Mouse (Mus musculus): ENCODE data around the gene Grin2a. TPM values are rescaled to one million over a fixed set of nuclear protein-coding genes. Genes with fewer than 3 reads are reported as not detected.

Gene Grin2a
- polyA plus RNA-seq, 1 experiment from 2014 or later, result 11.0 TPM

- Histone ChIP-seq H3K4me2 (ENCODE audit: low read depth, low read length) (no peak overlapping the region), H3K27ac (ENCODE audit: low read depth, low read length) (no peak overlapping the region), H3K36me3 (ENCODE audit: control insufficient read depth, insufficient read depth, low read length) (no peaks in the 10 kb centered on the region), H3K4me1 (ENCODE audit: control insufficient read depth, insufficient read depth, low read length) (no peaks in the 10 kb centered on the region), H3K4me3 (ENCODE audit: low read depth, low read length) (no peak overlapping the region), H3K27me3 (ENCODE audit: control insufficient read depth, insufficient read depth, low read length) (peaks cover 4% of the 10 kb centered on the region; the same call in 1 of the 2 replicates), H3K9ac (replicated peaks; ENCODE audit: low read depth, low read length) (no peak overlapping the region), H3K9me3 (ENCODE audit: control insufficient read depth, low read length) (no peaks in the 10 kb centered on the region)
- 33% methylated on average over 1 of the region's 1 CpGs for WGBS
- no peak for ATAC-seq (ENCODE audit: low read depth)
Measured at GRCm38 (mm10) chr16:10001601-10002000, 6.2 kb upstream of the Grin2a start.

GRCm38 (mm10) chr16:9999926-10000325 lies 4.6 kb upstream of the Grin2a start:
- no peak overlapping the region for H3K27ac ChIP-seq (ENCODE audit: low read depth, low read length)
- no peak overlapping the region for H3K4me3 ChIP-seq (ENCODE audit: low read depth, low read length)
- H3K27me3 ChIP-seq (ENCODE audit: control insufficient read depth, insufficient read depth, low read length), result peaks cover 11% of the 10 kb centered on the region
- no peak overlapping the region for H3K9ac ChIP-seq (replicated peaks; ENCODE audit: low read depth, low read length)
- no peaks in the 10 kb centered on the region for H3K36me3 ChIP-seq (ENCODE audit: control insufficient read depth, insufficient read depth, low read length)
- H3K9me3 ChIP-seq (ENCODE audit: control insufficient read depth, low read length), result no peaks in the 10 kb centered on the region
- ATAC-seq (ENCODE audit: low read depth), result no peak
- H3K4me1 ChIP-seq (ENCODE audit: control insufficient read depth, insufficient read depth, low read length), result peaks cover 2% of the 10 kb centered on the region; the same call in 1 of the 2 replicates
- WGBS, result 73% methylated on average over 5 of the region's 5 CpGs
- H3K4me2 ChIP-seq (ENCODE audit: low read depth, low read length), result no peak overlapping the region

DNA sequence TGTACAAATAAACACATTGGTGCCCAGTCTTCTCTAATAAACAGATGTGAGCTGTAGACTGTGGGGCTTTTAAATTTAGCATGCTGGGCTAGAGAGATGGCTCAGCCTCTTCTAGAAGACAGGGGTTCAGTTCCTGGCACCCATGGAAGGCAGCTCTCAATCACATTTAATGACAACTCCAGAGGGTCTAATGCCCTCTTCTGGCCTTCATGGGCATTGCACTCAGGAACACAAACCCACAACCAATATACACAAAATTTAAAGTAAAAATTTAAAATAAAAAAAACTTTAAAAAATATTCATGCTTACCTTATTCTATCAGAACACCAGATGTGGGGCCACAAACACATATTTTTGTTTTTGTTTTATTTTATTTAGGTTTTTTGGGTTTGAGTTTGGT lies 2.6 kb upstream of the Grin2a start:
- no peak for ATAC-seq (ENCODE audit: low read depth)

GRCm38 (mm10) chr16:9995814-9996210 lies 452 bp upstream of the Grin2a start:
- no peak for ATAC-seq (ENCODE audit: low read depth)
- Histone ChIP-seq H3K4me2 (ENCODE audit: low read depth, low read length) (peak overlapping the region; percentile 74), H3K9ac (replicated peaks; ENCODE audit: low read depth, low read length) (peak overlapping the region; percentile 62), H3K36me3 (ENCODE audit: control insufficient read depth, insufficient read depth, low read length) (no peaks in the 10 kb centered on the region), H3K27ac (ENCODE audit: low read depth, low read length) (peak overlapping the region; percentile 72), H3K27me3 (ENCODE audit: control insufficient read depth, insufficient read depth, low read length) (peaks cover 23% of the 10 kb centered on the region), H3K9me3 (ENCODE audit: control insufficient read depth, low read length) (no peaks in the 10 kb centered on the region), H3K4me3 (ENCODE audit: low read depth, low read length) (peak overlapping the region; percentile 51), H3K4me1 (ENCODE audit: control insufficient read depth, insufficient read depth, low read length) (peaks cover 7% of the 10 kb centered on the region)
- whole genome bisulfite sequencing, result 20% methylated on average over 13 of the region's 13 CpGs

More for the DNA sequence above, 2.6 kb upstream of the Grin2a start:
- Histone ChIP-seq H3K9ac (replicated peaks; ENCODE audit: low read depth, low read length) (no peak overlapping the region), H3K36me3 (ENCODE audit: control insufficient read depth, insufficient read depth, low read length) (no peaks in the 10 kb centered on the region), H3K9me3 (ENCODE audit: control insufficient read depth, low read length) (no peaks in the 10 kb centered on the region), H3K27ac (ENCODE audit: low read depth, low read length) (no peak overlapping the region), H3K4me1 (ENCODE audit: control insufficient read depth, insufficient read depth, low read length) (peaks cover 7% of the 10 kb centered on the region), H3K27me3 (ENCODE audit: control insufficient read depth, insufficient read depth, low read length) (peaks cover 19% of the 10 kb centered on the region), H3K4me3 (ENCODE audit: low read depth, low read length) (no peak overlapping the region), H3K4me2 (ENCODE audit: low read depth, low read length) (no peak overlapping the region)

GRCm38 (mm10) chr16:9994041-9994950 lies 1.1 kb downstream of the Grin2a start:
- H3K9ac ChIP-seq (replicated peaks; ENCODE audit: low read depth, low read length), result peak overlapping the region; percentile 62
- H3K4me1 ChIP-seq (ENCODE audit: control insufficient read depth, insufficient read depth, low read length), result peaks cover 7% of the 10 kb centered on the region
- H3K4me2 ChIP-seq (ENCODE audit: low read depth, low read length), result peak overlapping the region; percentile 74
- peak overlapping the region; percentile 51 for H3K4me3 ChIP-seq (ENCODE audit: low read depth, low read length)
- H3K27me3 ChIP-seq (ENCODE audit: control insufficient read depth, insufficient read depth, low read length), result peaks cover 23% of the 10 kb centered on the region
- no peaks in the 10 kb centered on the region for H3K9me3 ChIP-seq (ENCODE audit: control insufficient read depth, low read length)
- WGBS, result 1% methylated on average over 45 of the region's 51 CpGs
- no peaks in the 10 kb centered on the region for H3K36me3 ChIP-seq (ENCODE audit: control insufficient read depth, insufficient read depth, low read length)
- peak overlapping the region; percentile 72 for H3K27ac ChIP-seq (ENCODE audit: low read depth, low read length)
- ATAC-seq (ENCODE audit: low read depth), result peak; percentile 44

- Histone ChIP-seq H3K4me1 (ENCODE audit: control insufficient read depth, insufficient read depth, low read length) (peaks cover 7% of the 10 kb centered on the region), H3K9me3 (ENCODE audit: control insufficient read depth, low read length) (no peaks in the 10 kb centered on the region), H3K4me3 (ENCODE audit: low read depth, low read length) (peak overlapping the region; percentile 51), H3K9ac (replicated peaks; ENCODE audit: low read depth, low read length) (peak overlapping the region; percentile 62), H3K27ac (ENCODE audit: low read depth, low read length) (peak overlapping the region; percentile 64), H3K27me3 (ENCODE audit: control insufficient read depth, insufficient read depth, low read length) (peaks cover 23% of the 10 kb centered on the region), H3K36me3 (ENCODE audit: control insufficient read depth, insufficient read depth, low read length) (no peaks in the 10 kb centered on the region), H3K4me2 (ENCODE audit: low read depth, low read length) (peak overlapping the region; percentile 74)
- 2% methylated on average over 39 of the region's 39 CpGs for WGBS
- ATAC-seq (ENCODE audit: low read depth), result peak; percentile 75
Measured at GRCm38 (mm10) chr16:9993255-9994040, 1.9 kb downstream of the Grin2a start.

DNA sequence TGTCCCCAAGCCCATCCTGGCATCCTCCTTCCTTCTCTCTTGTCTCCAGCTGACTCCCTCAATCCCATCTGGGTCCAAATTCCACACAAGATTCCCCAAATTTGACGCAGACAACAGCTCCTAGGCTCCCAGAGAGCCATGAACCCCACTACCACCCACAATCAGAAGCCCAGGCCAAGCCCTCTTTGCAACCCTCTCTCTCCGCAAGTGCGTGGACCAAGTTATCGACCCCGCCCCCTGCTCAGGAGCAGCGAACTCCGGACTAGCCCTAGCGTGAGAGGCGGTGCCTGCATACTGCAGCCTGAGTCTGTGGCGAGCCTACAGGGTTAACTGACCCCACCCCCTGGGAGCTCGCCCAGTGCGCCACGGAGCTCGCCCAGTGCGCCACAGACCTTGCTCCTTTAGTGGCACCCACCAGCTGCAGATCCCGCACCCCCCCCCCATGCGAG lies 2.6 kb downstream of the Grin2a start:
- Histone ChIP-seq H3K9ac (replicated peaks; ENCODE audit: low read depth, low read length) (peak overlapping the region; percentile 62; the same call in 1 of the 2 replicates), H3K4me3 (ENCODE audit: low read depth, low read length) (peak overlapping the region; percentile 51), H3K9me3 (ENCODE audit: control insufficient read depth, low read length) (no peaks in the 10 kb centered on the region), H3K4me1 (ENCODE audit: control insufficient read depth, insufficient read depth, low read length) (peaks cover 7% of the 10 kb centered on the region), H3K4me2 (ENCODE audit: low read depth, low read length) (peak overlapping the region; percentile 74), H3K27me3 (ENCODE audit: control insufficient read depth, insufficient read depth, low read length) (peaks cover 23% of the 10 kb centered on the region), H3K27ac (ENCODE audit: low read depth, low read length) (no peak overlapping the region), H3K36me3 (ENCODE audit: control insufficient read depth, insufficient read depth, low read length) (no peaks in the 10 kb centered on the region)
- WGBS, result under 1% methylated on average over 17 of the region's 17 CpGs
- ATAC-seq (ENCODE audit: low read depth), result 0 out of 2 replicates have a peak, but pooled peaks have one; percentile 2

GRCm38 (mm10) chr16:9992076-9992772 lies 3.1 kb downstream of the Grin2a start:
- Histone ChIP-seq H3K4me3 (ENCODE audit: low read depth, low read length) (peak overlapping the region; percentile 51), H3K4me1 (ENCODE audit: control insufficient read depth, insufficient read depth, low read length) (peaks cover 7% of the 10 kb centered on the region), H3K27ac (ENCODE audit: low read depth, low read length) (no peak overlapping the region), H3K4me2 (ENCODE audit: low read depth, low read length) (peak overlapping the region; percentile 74), H3K9ac (replicated peaks; ENCODE audit: low read depth, low read length) (no peak overlapping the region), H3K27me3 (ENCODE audit: control insufficient read depth, insufficient read depth, low read length) (peaks cover 23% of the 10 kb centered on the region), H3K9me3 (ENCODE audit: control insufficient read depth, low read length) (no peaks in the 10 kb centered on the region), H3K36me3 (ENCODE audit: control insufficient read depth, insufficient read depth, low read length) (no peaks in the 10 kb centered on the region)
- no peak for ATAC-seq (ENCODE audit: low read depth)
- WGBS, result 17% methylated on average over 34 of the region's 34 CpGs
